Mouse (Mus musculus): ENCODE results near the gene Dclk1.

Dclk1 gene

GRCm38 (mm10) chr3:55539400-55539799, 297.2 kb downstream of the Dclk1 start:
- DNase-seq (ENCODE audit: low spot score in 2 of 2), result no peak

GRCm38 (mm10) chr3:55539811-55540293, 297.7 kb downstream of the Dclk1 start:
- DNase-seq (ENCODE audit: low spot score in 2 of 2), result peak; percentile 67 to 84

- DNase-seq (ENCODE audit: low spot score in 2 of 2), result no peak
These were observed 298.4 kb downstream of the Dclk1 start for GRCm38 (mm10) chr3:55540406-55541140.

- no peak for DNase-seq (ENCODE audit: low spot score in 2 of 2)
These were observed 299.6 kb downstream of the Dclk1 start for GRCm38 (mm10) chr3:55541799-55542198.

- peak; percentile 84 to 89 for DNase-seq (ENCODE audit: low spot score in 2 of 2)
These were observed 300.1 kb downstream of the Dclk1 start for GRCm38 (mm10) chr3:55542310-55542709.

- DNase-seq (ENCODE audit: low spot score in 2 of 2), result peak; percentile 67 to 76
These were observed 300.8 kb downstream of the Dclk1 start for GRCm38 (mm10) chr3:55542947-55543346.

GRCm38 (mm10) chr3:55543929-55544684, 301.9 kb downstream of the Dclk1 start:
- no peak for DNase-seq (ENCODE audit: low spot score in 2 of 2)

GRCm38 (mm10) chr3:55545296-55545695, 303.1 kb downstream of the Dclk1 start:
- DNase-seq (ENCODE audit: low spot score in 2 of 2), result no peak

- no peak for DNase-seq (ENCODE audit: low spot score in 2 of 2)
These were observed 303.8 kb downstream of the Dclk1 start for GRCm38 (mm10) chr3:55545916-55546315.

- DNase-seq (ENCODE audit: low spot score in 2 of 2), result no peak
These were observed 304.9 kb downstream of the Dclk1 start for GRCm38 (mm10) chr3:55547106-55547505.

GRCm38 (mm10) chr3:55549376-55549775, 307.2 kb downstream of the Dclk1 start:
- no peak for DNase-seq (ENCODE audit: low spot score in 2 of 2)

- DNase-seq (ENCODE audit: low spot score in 2 of 2), result no peak
These were observed 308.8 kb downstream of the Dclk1 start for GRCm38 (mm10) chr3:55550962-55551361.

GRCm38 (mm10) chr3:55551912-55552311, 309.7 kb downstream of the Dclk1 start:
- DNase-seq (ENCODE audit: low spot score in 2 of 2), result no peak

GRCm38 (mm10) chr3:55553031-55553430, 310.9 kb downstream of the Dclk1 start:
- DNase-seq (ENCODE audit: low spot score in 2 of 2), result no peak

GRCm38 (mm10) chr3:55555848-55556247, 313.7 kb downstream of the Dclk1 start:
- no peak for DNase-seq (ENCODE audit: low spot score in 2 of 2)

GRCm38 (mm10) chr3:55558570-55558969, 316.4 kb downstream of the Dclk1 start:
- DNase-seq (ENCODE audit: low spot score in 2 of 2), result no peak

GRCm38 (mm10) chr3:55567476-55567875, 325.3 kb downstream of the Dclk1 start:
- DNase-seq (ENCODE audit: low spot score in 2 of 2), result no peak

GRCm38 (mm10) chr3:55569539-55569938, 327.4 kb downstream of the Dclk1 start:
- DNase-seq (ENCODE audit: low spot score in 2 of 2), result no peak

- DNase-seq (ENCODE audit: low spot score in 2 of 2), result no peak
These were observed 328.9 kb downstream of the Dclk1 start for GRCm38 (mm10) chr3:55571034-55571433.

GRCm38 (mm10) chr3:55571552-55572296, 329.6 kb downstream of the Dclk1 start:
- peak; percentile 37 to 50 for DNase-seq (ENCODE audit: low spot score in 2 of 2)

- no peak for DNase-seq (ENCODE audit: low spot score in 2 of 2)
These were observed 330.1 kb downstream of the Dclk1 start for GRCm38 (mm10) chr3:55572297-55572681.

GRCm38 (mm10) chr3:55574003-55574402, 331.8 kb downstream of the Dclk1 start:
- DNase-seq (ENCODE audit: low spot score in 2 of 2), result peak; percentile 44 to 51

Measured in right cerebral cortex, postnatal 10 days (tissue).